Mouse (Mus musculus) embryo, embryonic 10.5 days (tissue): ENCODE data around the gene Scgb1b17.
"Not testable (repeated sequence)": the region's sequence is repeated elsewhere in the genome, so short reads cannot be mapped to it uniquely, and the experiment has no call there.

Experiments
- DNase-seq: peaks from one replicate; pipeline ENCODE4 v3.0.0-alpha.2; 2015; ENCODE audit warnings: low spot score

The Scgb1b17 gene

GRCm38 (mm10) chr7:33063149-33063548 lies at the start of gene Scgb1b17:
TSS of gene Scgb1b17 (plus strand) at chr7:33063449.
- DNase-seq, result not testable (repeated sequence)

- not testable (repeated sequence) for DNase-seq
These were observed 6.8 kb upstream of the Scgb1b17 start, which contains the start of gene Scgb2b17 for GRCm38 (mm10) chr7:33056461-33056860. TSS of gene Scgb2b17 (minus strand) at chr7:33056561.
